Mouse (Mus musculus) embryonic facial prominence, embryonic 14.5 days (tissue): ENCODE results near the gene Rpl32. TPM values are rescaled to one million over a fixed set of nuclear protein-coding genes. Genes with fewer than 3 reads are reported as not detected.
A peak's percentile ranks its signal among the peaks of the same experiment; 100 is the strongest.

Source experiments
- ATAC-seq: fragments of 200-750 bp; cut with Nextera tagmentation; 2 replicates; pipeline ENCODE4 v1.8.0; 2017; ENCODE audit warnings: low read depth, moderate number of reproducible peaks, moderate TSS enrichment
- DNase-seq: peaks from one replicate; pipeline ENCODE4 v3.0.0-alpha.2; 2015; ENCODE audit warnings: low spot score
- H3K27ac ChIP-seq: fragments of 300-500 bp; sonication (generic); replicated peaks from 2 replicates; pipeline ENCODE4 v1.5.1; 2014; ENCODE audit warnings: low read depth, mild to moderate bottlenecking, low read length, moderate library complexity
- H3K27me3 ChIP-seq: fragments of 300-500 bp; sonication (generic); replicated peaks from 2 replicates; pipeline ENCODE4 v1.6.1; 2014; ENCODE audit warnings: low read length; ENCODE audit not compliant: control insufficient read depth, insufficient read depth
- H3K36me3 ChIP-seq: fragments of 300-500 bp; sonication (generic); 2 replicates; pipeline ENCODE4 v1.6.1; 2014; ENCODE audit warnings: low read length, mixed read lengths; ENCODE audit not compliant: control insufficient read depth, insufficient read depth
- H3K4me1 ChIP-seq: fragments of 300-500 bp; sonication (generic); 2 replicates; pipeline ENCODE4 v1.6.1; 2014; ENCODE audit warnings: antibody characterized with exemption, low read length; ENCODE audit not compliant: control insufficient read depth, insufficient read depth
- H3K4me2 ChIP-seq: fragments of 300-500 bp; sonication (generic); 2 replicates; pipeline ENCODE4 v1.6.1; 2014; ENCODE audit warnings: low read depth, mild to moderate bottlenecking, low read length, moderate library complexity, mixed read lengths
- H3K4me3 ChIP-seq: fragments of 300-500 bp; sonication (generic); 2 replicates; pipeline ENCODE4 v1.5.1; 2014; ENCODE audit warnings: low read depth, mild to moderate bottlenecking, low read length
- H3K9ac ChIP-seq: fragments of 300-500 bp; sonication (generic); 2 replicates; pipeline ENCODE4 v1.6.1; 2014; ENCODE audit warnings: low read depth, mild to moderate bottlenecking, low read length, moderate library complexity, mixed read lengths
- H3K9me3 ChIP-seq: fragments of 300-500 bp; sonication (generic); 2 replicates; pipeline ENCODE4 v1.6.1; 2016; ENCODE audit warnings: low read length; ENCODE audit not compliant: control insufficient read depth
- WGBS: fragments of 180-500 bp; shearing (Covaris S2); extraction: QIAGEN DNeasy Blood & Tissue Kit; methylation state at CpG from one replicate; pipeline ENCODE4 v1.1.7; 2014; 5-methylcytosine and 5-hydroxymethylcytosine counted together
- polyA plus RNA-seq: library from polyadenylated mRNA; unstranded; fragments of >200 nt; fragmentation: Nextera tagmentation; extraction: Ambion mirVana; gene quantifications from 2 replicates; pipeline ENCODE4 v1.2.1, GENCODE M21; 2014

Rpl32 gene
- polyA plus RNA-seq, 1 experiment from 2014 or later = 2,432 TPM

GRCm38 (mm10) chr6:115804432-115805192, 3.9 kb downstream of the Rpl32 start:
- DNase-seq = no peak

GRCm38 (mm10) chr6:115803541-115804382, 4.8 kb downstream of the Rpl32 start:
- no peaks in the 10 kb centered on the region for H3K27me3 ChIP-seq
- H3K4me1 ChIP-seq = peaks cover 11% of the 10 kb centered on the region
- no peak overlapping the region for H3K9ac ChIP-seq
- WGBS = 40% methylated on average over 14 of the region's 16 CpGs
- no peaks in the 10 kb centered on the region for H3K9me3 ChIP-seq
- ATAC-seq = peak; percentile 35
- no peak overlapping the region for H3K4me3 ChIP-seq
- peak; percentile 80 for DNase-seq
- H3K36me3 ChIP-seq = peaks cover 84% of the 10 kb centered on the region
- H3K4me2 ChIP-seq = no peak overlapping the region
- H3K27ac ChIP-seq = no peak overlapping the region

More at GRCm38 (mm10) chr6:115804432-115805192, 3.9 kb downstream of the Rpl32 start:
- Histone ChIP-seq H3K4me2 (no peak overlapping the region), H3K9me3 (no peaks in the 10 kb centered on the region), H3K9ac (no peak overlapping the region), H3K36me3 (peaks cover 75% of the 10 kb centered on the region), H3K27ac (no peak overlapping the region), H3K4me3 (no peak overlapping the region), H3K27me3 (no peaks in the 10 kb centered on the region), H3K4me1 (peaks cover 11% of the 10 kb centered on the region)
- no peak for ATAC-seq
- 67% methylated on average over 10 of the region's 10 CpGs for WGBS

- ATAC-seq = no peak
- 95% methylated on average over 3 of the region's 3 CpGs for WGBS
- Histone ChIP-seq H3K9me3 (no peaks in the 10 kb centered on the region), H3K27me3 (no peaks in the 10 kb centered on the region), H3K36me3 (peaks cover 97% of the 10 kb centered on the region), H3K27ac (no peak overlapping the region), H3K4me3 (no peak overlapping the region), H3K4me1 (peaks cover 5% of the 10 kb centered on the region; the same call in 1 of the 2 replicates), H3K4me2 (no peak overlapping the region), H3K9ac (no peak overlapping the region)
- DNase-seq = no peak
Measured at GRCm38 (mm10) chr6:115801811-115802210, 6.7 kb downstream of the Rpl32 start.

- Histone ChIP-seq H3K4me3 (no peak overlapping the region), H3K9ac (no peak overlapping the region), H3K9me3 (no peaks in the 10 kb centered on the region), H3K27me3 (no peaks in the 10 kb centered on the region), H3K27ac (no peak overlapping the region), H3K4me2 (no peak overlapping the region), H3K4me1 (no peaks in the 10 kb centered on the region), H3K36me3 (peaks cover 97% of the 10 kb centered on the region)
- DNase-seq (no peak), ATAC-seq (no peak)
- 81% methylated on average over 21 of the region's 21 CpGs for WGBS
Measured at GRCm38 (mm10) chr6:115792691-115793215, 15.8 kb downstream of the Rpl32 start.

- H3K27me3 ChIP-seq = no peaks in the 10 kb centered on the region
- H3K4me3 ChIP-seq = no peak overlapping the region
- no peak overlapping the region for H3K4me2 ChIP-seq
- H3K4me1 ChIP-seq = no peaks in the 10 kb centered on the region
- DNase-seq = peak; percentile 38
- H3K9me3 ChIP-seq = no peaks in the 10 kb centered on the region
- 84% methylated on average over 26 of the region's 34 CpGs for WGBS
- no peak overlapping the region for H3K27ac ChIP-seq
- no peak overlapping the region for H3K9ac ChIP-seq
- peaks cover 94% of the 10 kb centered on the region for H3K36me3 ChIP-seq
- no peak for ATAC-seq
Measured at GRCm38 (mm10) chr6:115791842-115792686, 16.5 kb downstream of the Rpl32 start.

GRCm38 (mm10) chr6:115791016-115791415, 17.5 kb downstream of the Rpl32 start:
- ATAC-seq = no peak
- no peak for DNase-seq
- Histone ChIP-seq H3K4me1 (no peaks in the 10 kb centered on the region), H3K4me3 (no peak overlapping the region), H3K27ac (no peak overlapping the region), H3K4me2 (no peak overlapping the region), H3K27me3 (no peaks in the 10 kb centered on the region), H3K9me3 (no peaks in the 10 kb centered on the region), H3K9ac (no peak overlapping the region), H3K36me3 (peaks cover 94% of the 10 kb centered on the region)
- 81% methylated on average over 10 of the region's 10 CpGs for WGBS

- H3K9ac ChIP-seq = no peak overlapping the region
- H3K36me3 ChIP-seq = peaks cover 89% of the 10 kb centered on the region
- no peaks in the 10 kb centered on the region for H3K4me1 ChIP-seq
- no peaks in the 10 kb centered on the region for H3K27me3 ChIP-seq
- H3K4me2 ChIP-seq = no peak overlapping the region
- no peak for DNase-seq
- no peak for ATAC-seq
- H3K9me3 ChIP-seq = no peaks in the 10 kb centered on the region
- no peak overlapping the region for H3K4me3 ChIP-seq
- 96% methylated on average over 3 of the region's 3 CpGs for WGBS
- no peak overlapping the region for H3K27ac ChIP-seq
Measured at GRCm38 (mm10) chr6:115782781-115783180, 25.8 kb downstream of the Rpl32 start.

- Histone ChIP-seq H3K9ac (peak overlapping the region; percentile 88), H3K36me3 (peaks cover 33% of the 10 kb centered on the region), H3K4me2 (peak overlapping the region; percentile 80), H3K27ac (peak overlapping the region; percentile 48), H3K27me3 (no peaks in the 10 kb centered on the region), H3K9me3 (no peaks in the 10 kb centered on the region), H3K4me3 (peak overlapping the region; percentile 83), H3K4me1 (peaks cover 17% of the 10 kb centered on the region)
- 51% methylated on average over 9 of the region's 9 CpGs for WGBS
- peak; percentile 10 for DNase-seq
- ATAC-seq = no peak
Measured at GRCm38 (mm10) chr6:115776363-115776762, 32.2 kb downstream of the Rpl32 start.
